Mouse (Mus musculus): ENCODE results near the gene Mctp1. TPM values are rescaled to one million over a fixed set of nuclear protein-coding genes. Genes with fewer than 3 reads are reported as not detected.

Mctp1 gene
- polyA plus RNA-seq, 1 experiment: 19.2 TPM

DNA sequence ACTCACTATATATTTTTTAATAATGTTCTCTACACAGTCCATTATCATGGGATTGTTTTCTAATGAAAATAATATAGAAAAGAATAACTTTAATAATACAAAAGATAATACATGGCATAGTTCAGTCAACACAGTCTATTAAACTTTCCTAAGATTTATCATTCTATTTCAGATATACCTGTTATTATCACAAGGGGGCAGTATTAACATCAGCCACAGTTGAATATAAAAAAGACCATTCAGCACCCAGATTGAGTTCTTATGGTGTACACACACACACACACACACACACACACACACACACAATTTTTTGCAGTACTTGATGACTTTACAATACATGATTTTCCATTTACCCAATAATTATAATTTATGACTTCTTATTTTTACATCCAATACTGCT lies 31.0 kb downstream of the Mctp1 start:
- TF ChIP-seq CTCF (IDR thresholded peaks at IDR 0.05; ENCODE audit: extremely low read depth, insufficient read depth, low read length): no peak
- H3K4me3 ChIP-seq (ENCODE audit: insufficient read depth, low read length): no peak overlapping the region
- H3K4me1 ChIP-seq (ENCODE audit: control insufficient read depth, insufficient read depth, low read length): no peaks in the 10 kb centered on the region; the same call in 1 of the 2 replicates
- no peak overlapping the region for H3K27ac ChIP-seq (ENCODE audit: insufficient read depth, low read length)

DNA sequence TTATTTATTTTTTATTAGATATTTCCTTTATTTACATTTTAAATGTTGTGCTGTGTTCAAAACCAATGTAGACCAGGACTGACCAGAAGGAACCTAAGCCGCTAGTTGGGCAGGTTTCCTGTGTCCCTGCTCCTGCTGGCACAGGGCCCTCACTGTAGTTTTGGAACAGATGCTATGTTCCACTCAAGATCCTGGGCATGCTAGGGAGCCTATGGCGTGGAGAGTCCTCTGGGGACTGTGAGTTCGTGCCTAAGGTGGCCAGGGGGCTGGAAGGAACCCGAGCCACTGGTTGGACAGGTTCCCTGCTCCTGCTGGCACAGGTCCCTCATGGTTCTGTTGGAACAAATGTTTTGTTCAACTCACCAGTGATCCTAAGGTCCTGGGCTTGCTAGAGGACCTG lies 35.8 kb downstream of the Mctp1 start:
- no peak overlapping the region for H3K27ac ChIP-seq (ENCODE audit: insufficient read depth, low read length)
- no peak for TF ChIP-seq POLR2A (IDR thresholded peaks at IDR 0.05; ENCODE audit: extremely low read depth, insufficient read depth, low read length)
- no peak for TF ChIP-seq CTCF (IDR thresholded peaks at IDR 0.05; ENCODE audit: extremely low read depth, insufficient read depth, low read length)

DNA sequence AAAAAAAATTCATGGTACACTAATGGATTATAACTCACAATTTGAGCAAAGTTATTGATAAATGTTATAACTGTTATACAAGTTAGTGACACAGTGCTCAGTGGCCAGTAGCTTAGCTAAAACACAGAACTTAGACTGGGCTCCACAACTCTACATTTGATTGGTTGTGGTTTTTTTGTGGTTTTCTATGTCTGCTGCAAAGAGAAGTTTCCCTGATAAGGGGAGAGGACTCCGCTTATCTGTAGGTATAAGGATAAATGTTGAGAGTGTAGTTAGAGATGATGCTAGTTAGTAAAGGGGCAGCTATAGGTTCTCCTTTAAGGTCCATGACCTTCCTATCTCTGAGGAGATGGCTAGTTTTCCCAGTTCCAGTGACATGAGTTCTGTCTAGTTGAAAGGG lies 36.7 kb downstream of the Mctp1 start:
- TF ChIP-seq POLR2A (IDR thresholded peaks at IDR 0.05; ENCODE audit: extremely low read depth, insufficient read depth, low read length): no peak
- no peak for TF ChIP-seq CTCF (IDR thresholded peaks at IDR 0.05; ENCODE audit: extremely low read depth, insufficient read depth, low read length)
- no peak overlapping the region for H3K27ac ChIP-seq (ENCODE audit: insufficient read depth, low read length)
- no peaks in the 10 kb centered on the region; the same call in 1 of the 2 replicates for H3K4me1 ChIP-seq (ENCODE audit: control insufficient read depth, insufficient read depth, low read length)
- H3K4me3 ChIP-seq (ENCODE audit: insufficient read depth, low read length): no peak overlapping the region

More for the DNA sequence above, 35.8 kb downstream of the Mctp1 start:
- Histone ChIP-seq H3K4me1 (ENCODE audit: control insufficient read depth, insufficient read depth, low read length) (no peaks in the 10 kb centered on the region; the same call in 1 of the 2 replicates), H3K4me3 (ENCODE audit: insufficient read depth, low read length) (no peak overlapping the region)

DNA sequence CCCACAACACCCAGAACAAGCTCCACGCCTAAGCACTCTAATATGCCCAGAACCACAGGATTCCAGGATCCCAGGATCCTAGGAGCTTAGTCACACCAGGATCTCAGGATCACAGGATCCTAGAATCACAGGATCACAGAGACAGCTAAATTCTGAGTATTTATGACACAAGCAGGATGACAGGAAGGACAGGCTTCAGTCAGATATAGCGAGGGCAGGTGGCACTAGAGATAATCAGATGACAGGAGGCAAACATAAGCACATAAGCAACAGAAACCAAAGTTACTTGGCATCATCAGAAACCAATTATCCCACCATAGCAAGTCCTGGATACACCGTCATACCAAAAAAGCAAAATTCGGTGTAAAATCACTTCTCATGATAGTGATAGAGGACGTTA lies 37.8 kb downstream of the Mctp1 start:
- no peak for TF ChIP-seq CTCF (IDR thresholded peaks at IDR 0.05; ENCODE audit: extremely low read depth, insufficient read depth, low read length)
- TF ChIP-seq POLR2A (IDR thresholded peaks at IDR 0.05; ENCODE audit: extremely low read depth, insufficient read depth, low read length): no peak
- Histone ChIP-seq H3K4me3 (ENCODE audit: insufficient read depth, low read length) (no peak overlapping the region), H3K4me1 (ENCODE audit: control insufficient read depth, insufficient read depth, low read length) (no peaks in the 10 kb centered on the region; the same call in 1 of the 2 replicates), H3K27ac (ENCODE audit: insufficient read depth, low read length) (no peak overlapping the region)

DNA sequence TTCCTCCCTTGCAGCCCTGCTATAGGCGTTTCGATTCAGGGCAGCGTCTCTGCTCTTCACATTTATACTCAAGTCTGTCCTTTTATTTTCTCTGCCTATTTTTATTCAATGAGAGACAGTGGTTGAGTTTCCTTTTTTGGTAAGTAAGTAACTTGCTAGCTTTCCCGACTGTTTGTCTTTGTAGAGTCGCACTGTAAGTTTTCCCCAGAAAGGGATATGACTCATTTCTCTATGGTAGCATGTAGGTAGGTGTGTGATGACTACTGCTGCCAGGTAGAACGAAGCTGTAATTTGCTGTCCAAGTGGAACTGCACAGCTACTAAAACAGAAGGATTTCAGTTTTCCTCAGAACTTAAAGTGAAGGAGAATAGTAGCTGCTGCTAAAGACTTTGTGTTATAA lies 45.1 kb downstream of the Mctp1 start:
- TF ChIP-seq CTCF (IDR thresholded peaks at IDR 0.05; ENCODE audit: extremely low read depth, insufficient read depth, low read length) (no peak), POLR2A (IDR thresholded peaks at IDR 0.05; ENCODE audit: extremely low read depth, insufficient read depth, low read length) (no peak)
- Histone ChIP-seq H3K4me1 (ENCODE audit: control insufficient read depth, insufficient read depth, low read length) (peaks cover 2% of the 10 kb centered on the region; the same call in 1 of the 2 replicates), H3K27ac (ENCODE audit: insufficient read depth, low read length) (no peak overlapping the region; the same call in 1 of the 2 replicates), H3K4me3 (ENCODE audit: insufficient read depth, low read length) (no peak overlapping the region)

DNA sequence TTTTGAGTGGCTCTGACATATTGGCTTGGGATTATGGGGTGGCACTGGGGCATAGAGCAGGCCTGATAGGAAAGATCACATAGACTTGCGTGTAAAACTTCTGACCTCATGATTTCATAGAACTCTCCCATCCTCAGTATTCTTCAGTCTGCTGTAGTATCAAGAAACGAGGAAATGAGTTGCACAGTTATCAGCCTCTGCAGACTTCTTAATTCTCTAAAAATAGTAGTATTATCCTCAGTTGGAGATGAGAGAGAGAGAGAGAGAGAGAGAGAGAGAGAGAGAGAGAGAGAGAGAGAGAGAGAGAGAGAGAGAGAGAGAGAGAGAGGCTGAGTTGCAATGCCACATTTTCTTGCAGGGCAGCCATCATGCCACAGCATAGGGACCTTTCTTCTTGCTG lies 45.6 kb downstream of the Mctp1 start:
- Histone ChIP-seq H3K4me3 (ENCODE audit: insufficient read depth, low read length) (no peak overlapping the region), H3K4me1 (ENCODE audit: control insufficient read depth, insufficient read depth, low read length) (peaks cover 2% of the 10 kb centered on the region; the same call in 1 of the 2 replicates), H3K27ac (ENCODE audit: insufficient read depth, low read length) (no peak overlapping the region)
- TF ChIP-seq POLR2A (IDR thresholded peaks at IDR 0.05; ENCODE audit: extremely low read depth, insufficient read depth, low read length) (no peak), CTCF (IDR thresholded peaks at IDR 0.05; ENCODE audit: extremely low read depth, insufficient read depth, low read length) (no peak)

DNA sequence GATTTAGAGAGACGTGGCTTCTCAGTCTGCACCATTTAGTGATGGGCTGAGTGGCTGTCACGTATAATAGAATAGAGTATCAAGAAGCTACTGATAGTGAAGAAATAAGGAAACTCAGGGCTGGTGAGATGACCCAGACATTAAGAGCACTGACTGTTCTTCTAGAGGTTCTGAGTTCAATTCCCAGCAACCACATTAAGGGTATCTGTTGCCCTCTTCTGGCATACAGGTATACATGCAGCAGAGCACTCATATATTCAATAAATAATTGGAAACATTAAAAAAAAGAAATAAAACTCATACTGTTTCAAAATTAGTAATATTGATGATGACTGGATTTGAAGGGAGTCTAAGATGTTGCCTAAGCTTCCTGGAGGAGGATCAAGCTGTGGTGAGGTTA lies 47.6 kb downstream of the Mctp1 start:
- TF ChIP-seq POLR2A (IDR thresholded peaks at IDR 0.05; ENCODE audit: extremely low read depth, insufficient read depth, low read length) (no peak), CTCF (IDR thresholded peaks at IDR 0.05; ENCODE audit: extremely low read depth, insufficient read depth, low read length) (no peak)
- Histone ChIP-seq H3K27ac (ENCODE audit: insufficient read depth, low read length) (no peak overlapping the region), H3K4me1 (ENCODE audit: control insufficient read depth, insufficient read depth, low read length) (peaks cover 2% of the 10 kb centered on the region; the same call in 1 of the 2 replicates), H3K4me3 (ENCODE audit: insufficient read depth, low read length) (no peak overlapping the region)

DNA sequence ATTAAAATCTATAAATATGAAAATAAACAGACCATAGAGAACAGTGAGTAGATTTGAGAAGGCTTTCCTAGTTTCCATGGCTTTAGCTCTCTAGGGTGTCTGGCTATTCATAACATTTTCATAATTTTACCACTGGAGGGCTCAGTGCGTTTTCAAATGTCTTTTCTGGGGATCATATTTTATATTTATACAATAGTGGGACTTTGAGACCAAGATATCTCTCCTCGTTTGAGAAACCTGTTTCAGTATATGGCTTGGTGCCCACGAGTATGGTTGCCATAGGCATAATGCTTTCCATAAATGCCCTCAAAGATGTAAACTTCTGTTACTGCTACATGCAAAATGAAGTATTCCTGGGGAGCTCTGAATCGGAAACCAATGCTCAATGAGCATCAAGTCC lies 49.1 kb downstream of the Mctp1 start:
- Histone ChIP-seq H3K4me1 (ENCODE audit: control insufficient read depth, insufficient read depth, low read length) (peaks cover 2% of the 10 kb centered on the region; the same call in 1 of the 2 replicates), H3K4me3 (ENCODE audit: insufficient read depth, low read length) (no peak overlapping the region), H3K27ac (ENCODE audit: insufficient read depth, low read length) (no peak overlapping the region)
- TF ChIP-seq CTCF (IDR thresholded peaks at IDR 0.05; ENCODE audit: extremely low read depth, insufficient read depth, low read length) (no peak), POLR2A (IDR thresholded peaks at IDR 0.05; ENCODE audit: extremely low read depth, insufficient read depth, low read length) (no peak)

DNA sequence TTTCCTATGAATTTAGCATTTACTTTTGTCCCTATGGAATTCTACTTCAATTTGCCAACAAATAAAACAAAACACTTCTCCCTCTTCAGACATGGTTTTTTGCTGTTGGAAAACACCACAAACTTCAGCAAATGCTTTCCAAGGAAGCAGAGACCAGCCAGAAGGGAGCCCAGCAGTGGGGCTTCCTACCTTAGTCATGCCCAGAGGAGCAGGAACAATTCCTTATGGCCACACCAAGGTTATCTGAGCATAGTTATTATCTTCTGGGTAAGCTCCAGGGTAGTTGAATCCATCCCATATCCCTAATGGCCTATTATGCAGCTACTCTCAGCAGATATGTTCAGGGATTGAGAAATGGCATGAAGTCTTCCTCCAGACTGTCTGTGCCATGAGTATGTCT lies 52.1 kb downstream of the Mctp1 start:
- H3K27ac ChIP-seq (ENCODE audit: insufficient read depth, low read length): no peak overlapping the region
- TF ChIP-seq CTCF (IDR thresholded peaks at IDR 0.05; ENCODE audit: extremely low read depth, insufficient read depth, low read length): no peak
- no peak for TF ChIP-seq POLR2A (IDR thresholded peaks at IDR 0.05; ENCODE audit: extremely low read depth, insufficient read depth, low read length)
- H3K4me3 ChIP-seq (ENCODE audit: insufficient read depth, low read length): no peak overlapping the region
- no peaks in the 10 kb centered on the region; the same call in 1 of the 2 replicates for H3K4me1 ChIP-seq (ENCODE audit: control insufficient read depth, insufficient read depth, low read length)

DNA sequence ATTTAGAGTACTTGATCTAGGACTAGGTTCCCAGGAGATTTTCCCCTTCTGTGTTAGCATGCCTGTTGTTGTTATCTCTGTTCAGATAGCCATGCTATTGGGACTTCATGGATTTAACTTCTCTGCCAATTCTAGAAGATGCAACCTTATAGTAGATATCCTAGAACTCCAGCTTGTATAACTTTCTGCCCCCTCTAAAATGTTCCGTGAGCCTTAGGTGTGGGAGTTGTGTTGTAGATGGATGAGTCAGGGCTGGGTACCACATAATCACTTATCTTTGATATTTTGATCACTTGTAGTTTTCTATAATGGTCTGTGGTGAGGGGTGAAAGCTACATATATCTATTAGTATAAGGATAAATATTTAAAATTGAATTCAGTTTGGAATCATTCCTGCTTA lies 54.4 kb downstream of the Mctp1 start:
- Histone ChIP-seq H3K4me3 (ENCODE audit: insufficient read depth, low read length) (no peak overlapping the region), H3K27ac (ENCODE audit: insufficient read depth, low read length) (no peak overlapping the region), H3K4me1 (ENCODE audit: control insufficient read depth, insufficient read depth, low read length) (no peaks in the 10 kb centered on the region; the same call in 1 of the 2 replicates)
- TF ChIP-seq CTCF (IDR thresholded peaks at IDR 0.05; ENCODE audit: extremely low read depth, insufficient read depth, low read length): no peak
- no peak for TF ChIP-seq POLR2A (IDR thresholded peaks at IDR 0.05; ENCODE audit: extremely low read depth, insufficient read depth, low read length)
